Mouse (Mus musculus): ENCODE measurements around the gene Atad3a. TPM values are rescaled to one million over a fixed set of nuclear protein-coding genes. Genes with fewer than 3 reads are reported as not detected.

Atad3a gene
- polyA plus RNA-seq, 1 experiment, result 20.5 TPM

DNA sequence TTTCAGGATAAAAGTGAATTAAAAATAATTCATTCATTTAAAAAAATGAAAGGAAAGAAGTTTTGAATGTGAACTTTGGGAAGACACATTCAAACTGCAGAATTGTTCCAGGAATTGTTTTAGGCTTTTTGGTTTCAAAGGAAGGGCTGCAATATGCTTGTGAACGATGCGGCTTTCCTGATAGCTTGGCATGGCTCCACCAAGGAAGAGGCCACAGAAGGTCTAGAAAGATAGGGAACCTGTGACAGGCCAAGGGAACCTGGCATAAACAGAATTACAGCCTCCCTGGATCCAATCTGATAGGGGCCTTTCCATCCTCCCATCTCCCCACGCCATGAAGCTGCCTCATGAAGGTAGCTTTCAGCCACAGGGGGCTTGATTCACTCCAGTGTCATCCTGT lies 27.4 kb upstream of the Atad3a start:
- no peak for TF ChIP-seq FLI1 (IDR thresholded peaks at IDR 0.05; ENCODE audit: low read length)
- TF ChIP-seq GATA1 (IDR thresholded peaks at IDR 0.05; ENCODE audit: borderline replicate concordance, low read length), result peak; percentile 42; the same call in 1 of the 3 replicates
- peaks cover 13% of the 10 kb centered on the region for H3K27me3 ChIP-seq (replicated peaks)
- peaks cover 86% of the 10 kb centered on the region for H3K4me1 ChIP-seq
- H3K9me3 ChIP-seq, result no peaks in the 10 kb centered on the region
- H3K4me3 ChIP-seq (replicated peaks), result peak overlapping the region; percentile 73
- H3K36me3 ChIP-seq (replicated peaks; ENCODE audit: low read length), result no peaks in the 10 kb centered on the region

DNA sequence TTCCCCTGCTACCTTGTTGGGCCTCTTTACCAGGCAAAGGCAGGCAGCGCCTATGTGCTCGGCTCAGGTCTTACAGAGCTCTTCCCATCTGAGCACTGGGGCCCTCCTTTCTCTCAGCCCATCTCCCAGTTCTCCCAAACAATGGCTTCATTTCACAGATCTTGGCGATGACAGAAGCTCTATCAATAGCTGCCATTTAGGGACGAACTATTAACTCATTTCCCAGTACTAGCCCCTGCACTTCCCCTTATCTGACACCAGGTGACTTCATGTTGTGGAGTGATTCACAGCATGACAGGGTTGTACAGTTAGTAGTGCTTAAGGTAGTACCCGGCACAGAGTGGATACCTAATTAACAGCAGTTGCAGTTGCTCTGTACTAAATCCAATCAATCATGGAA lies 24.9 kb upstream of the Atad3a start, which contains the start of gene Tmem88b:
TSS of gene Tmem88b (minus strand) at position 56 of the 400 bp plus-strand sequence.
- Histone ChIP-seq H3K27me3 (replicated peaks) (peaks cover 4% of the 10 kb centered on the region), H3K9me3 (no peaks in the 10 kb centered on the region), H3K4me3 (replicated peaks) (peak within 1 kb of the TSS; percentile 96), H3K36me3 (replicated peaks; ENCODE audit: low read length) (no peaks in the 10 kb centered on the region), H3K4me1 (peaks cover 79% of the 10 kb centered on the region)
- TF ChIP-seq GATA1 (IDR thresholded peaks at IDR 0.05; ENCODE audit: borderline replicate concordance, low read length), result no peak
- no peak for TF ChIP-seq FLI1 (IDR thresholded peaks at IDR 0.05; ENCODE audit: low read length)

- H3K9me3 ChIP-seq, result no peaks in the 10 kb centered on the region
- peak overlapping the region; percentile 96 for H3K4me3 ChIP-seq (replicated peaks)
- TF ChIP-seq FLI1 (IDR thresholded peaks at IDR 0.05; ENCODE audit: low read length), result no peak
- TF ChIP-seq GATA1 (IDR thresholded peaks at IDR 0.05; ENCODE audit: borderline replicate concordance, low read length), result no peak
- peaks cover 76% of the 10 kb centered on the region for H3K4me1 ChIP-seq
- H3K36me3 ChIP-seq (replicated peaks; ENCODE audit: low read length), result no peaks in the 10 kb centered on the region
- H3K27me3 ChIP-seq (replicated peaks), result peaks cover 5% of the 10 kb centered on the region
These were observed 24.4 kb upstream of the Atad3a start for GRCm38 (mm10) chr4:155785246-155785645.

GRCm38 (mm10) chr4:155784081-155784701 lies 23.3 kb upstream of the Atad3a start:
- Histone ChIP-seq H3K4me3 (replicated peaks) (peak overlapping the region; percentile 96), H3K4me1 (peaks cover 74% of the 10 kb centered on the region), H3K27me3 (replicated peaks) (peaks cover 8% of the 10 kb centered on the region), H3K9me3 (no peaks in the 10 kb centered on the region), H3K36me3 (replicated peaks; ENCODE audit: low read length) (no peaks in the 10 kb centered on the region)
- TF ChIP-seq FLI1 (IDR thresholded peaks at IDR 0.05; ENCODE audit: low read length) (no peak), GATA1 (IDR thresholded peaks at IDR 0.05; ENCODE audit: borderline replicate concordance, low read length) (no peak)

DNA sequence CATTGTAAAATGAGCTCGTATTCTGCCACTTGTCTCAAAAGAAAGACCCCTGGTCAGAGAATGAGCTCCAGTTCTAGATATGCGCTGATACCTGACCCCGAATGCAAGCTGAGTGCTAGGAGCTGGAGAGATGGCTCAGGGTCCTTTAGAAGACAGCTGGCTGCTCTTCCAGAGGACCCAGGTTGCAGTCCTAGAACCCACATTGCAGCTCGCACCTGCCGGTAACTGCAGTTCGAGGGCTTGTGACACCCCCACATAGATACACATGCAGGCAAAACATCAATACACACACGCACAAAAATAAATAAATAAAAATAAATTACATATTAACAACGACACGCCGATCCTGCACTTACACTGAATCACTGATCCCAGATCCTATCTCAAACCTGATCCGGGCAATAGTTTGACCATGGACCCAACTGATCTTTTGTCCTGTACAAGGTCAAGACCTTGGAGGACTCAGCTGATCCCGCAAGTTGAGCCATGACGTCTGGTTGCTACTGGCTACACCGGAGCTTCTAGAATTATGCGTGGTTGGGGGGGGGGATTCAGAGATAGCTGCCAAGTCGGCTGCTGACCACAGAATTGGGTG lies 22.7 kb upstream of the Atad3a start:
- Histone ChIP-seq H3K9me3 (no peaks in the 10 kb centered on the region), H3K27me3 (replicated peaks) (peaks cover 13% of the 10 kb centered on the region), H3K4me1 (peaks cover 72% of the 10 kb centered on the region), H3K36me3 (replicated peaks; ENCODE audit: low read length) (no peaks in the 10 kb centered on the region), H3K4me3 (replicated peaks) (peak overlapping the region; percentile 96)
- TF ChIP-seq GATA1 (IDR thresholded peaks at IDR 0.05; ENCODE audit: borderline replicate concordance, low read length) (no peak), FLI1 (IDR thresholded peaks at IDR 0.05; ENCODE audit: low read length) (no peak)

DNA sequence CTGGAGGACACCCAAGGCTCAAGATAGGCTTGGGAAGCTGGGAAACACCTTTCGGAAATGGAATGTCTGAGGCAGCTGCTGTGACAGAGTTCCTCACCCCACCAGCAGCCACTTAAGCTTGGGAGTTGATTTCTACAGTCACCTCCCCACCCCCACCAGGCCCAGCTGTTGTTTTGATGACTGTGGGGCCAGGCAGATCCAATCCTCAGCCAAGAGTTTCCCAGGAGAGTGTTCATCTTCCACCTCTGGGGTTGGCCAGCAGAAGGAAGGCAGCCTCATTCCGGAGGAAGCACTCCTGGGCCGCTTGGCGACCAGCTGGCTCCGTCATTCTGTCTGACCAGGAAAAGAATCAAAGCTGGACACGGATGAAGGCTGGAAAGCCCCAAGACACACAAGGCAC lies 20.0 kb upstream of the Atad3a start:
- Histone ChIP-seq H3K9me3 (no peaks in the 10 kb centered on the region), H3K27me3 (replicated peaks) (peaks cover 18% of the 10 kb centered on the region), H3K4me1 (peaks cover 72% of the 10 kb centered on the region), H3K36me3 (replicated peaks; ENCODE audit: low read length) (no peaks in the 10 kb centered on the region), H3K4me3 (replicated peaks) (no peak overlapping the region)
- no peak for TF ChIP-seq FLI1 (IDR thresholded peaks at IDR 0.05; ENCODE audit: low read length)

GRCm38 (mm10) chr4:155779498-155779897 lies 18.6 kb upstream of the Atad3a start:
- TF ChIP-seq GATA1 (IDR thresholded peaks at IDR 0.05; ENCODE audit: borderline replicate concordance, low read length) (no peak), FLI1 (IDR thresholded peaks at IDR 0.05; ENCODE audit: low read length) (no peak)
- peaks cover 28% of the 10 kb centered on the region for H3K27me3 ChIP-seq (replicated peaks)
- H3K36me3 ChIP-seq (replicated peaks; ENCODE audit: low read length), result no peaks in the 10 kb centered on the region
- H3K9me3 ChIP-seq, result no peaks in the 10 kb centered on the region
- H3K4me3 ChIP-seq (replicated peaks), result no peak overlapping the region
- H3K4me1 ChIP-seq, result peaks cover 72% of the 10 kb centered on the region

DNA sequence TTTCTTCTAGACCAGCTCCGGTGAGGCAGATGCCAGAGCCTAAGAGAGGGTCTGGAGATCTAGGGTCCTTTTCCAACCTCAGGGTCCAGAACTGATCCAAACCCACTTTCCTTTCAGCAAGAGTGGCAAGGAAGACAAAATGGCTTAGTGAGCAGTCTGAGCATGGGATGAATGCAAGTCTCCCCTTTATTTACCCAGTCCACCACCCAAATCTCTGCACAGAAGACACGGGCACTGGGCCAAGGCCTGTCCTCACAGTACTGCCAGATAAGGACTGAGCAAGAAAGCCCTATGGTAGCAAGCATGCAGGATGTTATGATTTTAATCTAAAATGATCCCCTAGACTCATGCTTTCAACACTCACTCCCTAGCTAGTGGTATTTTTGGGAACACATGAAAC lies 16.9 kb upstream of the Atad3a start:
- peaks cover 45% of the 10 kb centered on the region for H3K27me3 ChIP-seq (replicated peaks)

DNA sequence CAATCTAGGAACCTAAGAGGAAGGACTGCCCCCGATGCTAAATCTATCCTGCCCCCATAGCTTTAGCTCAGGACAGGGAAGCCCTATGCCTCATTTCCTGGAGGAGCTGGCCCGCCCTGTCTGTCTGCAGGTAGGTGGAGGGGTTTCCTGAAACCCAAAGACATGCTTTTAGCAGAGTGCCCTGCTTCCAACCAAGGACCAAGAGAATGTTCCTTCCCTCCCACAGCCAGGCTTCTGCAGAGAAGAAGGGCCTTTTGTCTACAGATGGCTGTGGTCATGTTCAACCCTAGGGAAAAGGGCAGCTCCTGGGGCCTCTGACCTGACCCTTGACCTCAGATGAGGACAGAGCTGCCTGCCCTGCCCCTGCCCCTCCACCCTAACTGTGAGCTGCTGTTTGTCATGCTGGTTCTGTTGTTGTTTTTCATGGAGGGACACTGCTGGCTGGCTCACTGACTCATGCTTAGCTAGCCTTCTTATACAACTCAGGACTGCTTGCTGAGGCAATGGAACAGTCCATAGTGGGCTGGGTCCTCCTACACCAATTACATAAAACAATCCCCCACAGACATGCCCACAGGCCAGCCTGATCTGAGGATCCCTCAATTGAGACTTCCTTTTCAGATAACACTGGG lies 15.9 kb upstream of the Atad3a start:
- TF ChIP-seq GATA1 (IDR thresholded peaks at IDR 0.05; ENCODE audit: borderline replicate concordance, low read length), result no peak
- no peak for TF ChIP-seq FLI1 (IDR thresholded peaks at IDR 0.05; ENCODE audit: low read length)
- H3K4me1 ChIP-seq, result peaks cover 68% of the 10 kb centered on the region
- peak overlapping the region; percentile 6 for H3K4me3 ChIP-seq (replicated peaks)
- peaks cover 55% of the 10 kb centered on the region for H3K27me3 ChIP-seq (replicated peaks)
- H3K9me3 ChIP-seq, result no peaks in the 10 kb centered on the region
- no peaks in the 10 kb centered on the region for H3K36me3 ChIP-seq (replicated peaks; ENCODE audit: low read length)

More for the DNA sequence above, 16.9 kb upstream of the Atad3a start:
- peaks cover 72% of the 10 kb centered on the region for H3K4me1 ChIP-seq
- no peaks in the 10 kb centered on the region for H3K36me3 ChIP-seq (replicated peaks; ENCODE audit: low read length)
- H3K4me3 ChIP-seq (replicated peaks), result no peak overlapping the region
- TF ChIP-seq GATA1 (IDR thresholded peaks at IDR 0.05; ENCODE audit: borderline replicate concordance, low read length), result no peak
- no peak for TF ChIP-seq FLI1 (IDR thresholded peaks at IDR 0.05; ENCODE audit: low read length)
- H3K9me3 ChIP-seq, result no peaks in the 10 kb centered on the region

GRCm38 (mm10) chr4:155775855-155776254 lies 15.0 kb upstream of the Atad3a start:
- no peaks in the 10 kb centered on the region for H3K36me3 ChIP-seq (replicated peaks; ENCODE audit: low read length)
- H3K27me3 ChIP-seq (replicated peaks), result peaks cover 57% of the 10 kb centered on the region
- peak overlapping the region; percentile 64 for H3K4me3 ChIP-seq (replicated peaks)
- H3K9me3 ChIP-seq, result no peaks in the 10 kb centered on the region
- TF ChIP-seq GATA1 (IDR thresholded peaks at IDR 0.05; ENCODE audit: borderline replicate concordance, low read length) (no peak), FLI1 (IDR thresholded peaks at IDR 0.05; ENCODE audit: low read length) (no peak)
- H3K4me1 ChIP-seq, result peaks cover 62% of the 10 kb centered on the region

Data from megakaryocyte, embryonic 14.5 days (primary cell).